Mouse (Mus musculus) liver, embryonic 16.5 days (tissue): ENCODE measurements around the gene Map3k11. TPM values are rescaled to one million over a fixed set of nuclear protein-coding genes. Genes with fewer than 3 reads are reported as not detected.

Experiments
- ATAC-seq: fragments of 200-750 bp; cut with Nextera tagmentation; 2 replicates; pipeline ENCODE4 v1.8.0; 2017; ENCODE audit warnings: low read depth, mild to moderate bottlenecking, moderate number of reproducible peaks, moderate library complexity
- H3K27ac ChIP-seq: fragments of 300-500 bp; sonication (generic); 2 replicates; pipeline ENCODE4 v1.5.1; 2014; ENCODE audit warnings: mild to moderate bottlenecking, low read length
- H3K27me3 ChIP-seq: fragments of 300-500 bp; sonication (generic); 2 replicates; pipeline ENCODE4 v1.6.1; 2014; ENCODE audit warnings: low read depth, low read length, mixed read lengths; ENCODE audit not compliant: control insufficient read depth, insufficient read depth
- H3K36me3 ChIP-seq: fragments of 300-500 bp; sonication (generic); 2 replicates; pipeline ENCODE4 v1.6.1; 2014; ENCODE audit warnings: mild to moderate bottlenecking; ENCODE audit not compliant: control insufficient read depth, insufficient read depth
- H3K4me1 ChIP-seq: fragments of 300-500 bp; sonication (generic); 2 replicates; pipeline ENCODE4 v1.6.1; 2014; ENCODE audit warnings: low read depth, low read length, mixed read lengths; ENCODE audit not compliant: control insufficient read depth
- H3K4me2 ChIP-seq: fragments of 300-500 bp; sonication (generic); 2 replicates; pipeline ENCODE4 v1.6.1; 2014; ENCODE audit warnings: low read depth, low read length, mixed read lengths
- H3K4me3 ChIP-seq: fragments of 300-500 bp; sonication (generic); 2 replicates; pipeline ENCODE4 v1.5.1; 2014; ENCODE audit warnings: low read depth, mild to moderate bottlenecking, low read length
- H3K9ac ChIP-seq: fragments of 300-500 bp; sonication (generic); 2 replicates; pipeline ENCODE4 v1.6.1; 2014; ENCODE audit warnings: low read depth, low read length
- H3K9me3 ChIP-seq: fragments of 300-500 bp; sonication (generic); replicated peaks from 2 replicates; pipeline ENCODE4 v1.6.1; 2016; ENCODE audit warnings: low read length; ENCODE audit not compliant: control insufficient read depth
- WGBS: fragments of 180-500 bp; shearing (Covaris S2); extraction: QIAGEN DNeasy Blood & Tissue Kit; methylation state at CpG from one replicate; pipeline ENCODE4 v1.1.7; 2014; ENCODE audit not compliant: insufficient replicate concordance; 5-methylcytosine and 5-hydroxymethylcytosine counted together
- polyA plus RNA-seq: library from polyadenylated mRNA; unstranded; fragments of >200 nt; fragmentation: Nextera tagmentation; extraction: Ambion mirVana; gene quantifications from 2 replicates; pipeline ENCODE4 v1.2.1, GENCODE M21; 2015

Gene Map3k11
- polyA plus RNA-seq, 1 experiment from 2014 or later, result 15.2 TPM

GRCm38 (mm10) chr19:5649298-5649741 is 39.2 kb upstream of the Map3k11 start:
- WGBS, result 32% methylated on average over 6 of the region's 6 CpGs
- peaks cover 27% of the 10 kb centered on the region for H3K4me1 ChIP-seq
- peaks cover 51% of the 10 kb centered on the region for H3K36me3 ChIP-seq
- H3K9me3 ChIP-seq, result no peaks in the 10 kb centered on the region
- peak overlapping the region; percentile 69 for H3K4me2 ChIP-seq
- H3K4me3 ChIP-seq, result no peak overlapping the region; the same call in 1 of the 2 replicates
- H3K9ac ChIP-seq, result 0 out of 2 replicates have a peak overlapping the region, but pooled peaks have one; percentile 26
- H3K27ac ChIP-seq, result peak overlapping the region; percentile 36
- ATAC-seq, result peak; percentile 6; the same call in 1 of the 2 replicates
- no peaks in the 10 kb centered on the region for H3K27me3 ChIP-seq

GRCm38 (mm10) chr19:5651502-5652274 is 36.9 kb upstream of the Map3k11 start:
- ATAC-seq, result peak; percentile 22
- Histone ChIP-seq H3K9ac (no peak overlapping the region), H3K9me3 (no peaks in the 10 kb centered on the region), H3K27me3 (no peaks in the 10 kb centered on the region), H3K4me2 (no peak overlapping the region), H3K4me3 (no peak overlapping the region), H3K4me1 (peaks cover 27% of the 10 kb centered on the region), H3K36me3 (peaks cover 57% of the 10 kb centered on the region), H3K27ac (no peak overlapping the region)
- 59% methylated on average over 13 of the region's 13 CpGs for WGBS

GRCm38 (mm10) chr19:5652570-5652969 is 36.0 kb upstream of the Map3k11 start:
- H3K9me3 ChIP-seq, result no peaks in the 10 kb centered on the region
- peaks cover 55% of the 10 kb centered on the region for H3K36me3 ChIP-seq
- no peak overlapping the region for H3K4me3 ChIP-seq
- H3K4me1 ChIP-seq, result peaks cover 27% of the 10 kb centered on the region
- H3K27me3 ChIP-seq, result no peaks in the 10 kb centered on the region
- no peak overlapping the region for H3K4me2 ChIP-seq
- no peak overlapping the region for H3K27ac ChIP-seq
- ATAC-seq, result no peak
- H3K9ac ChIP-seq, result no peak overlapping the region
- 78% methylated on average over 6 of the region's 6 CpGs for WGBS

- peak overlapping the region; percentile 26 for H3K4me3 ChIP-seq
- H3K27me3 ChIP-seq, result no peaks in the 10 kb centered on the region
- peaks cover 63% of the 10 kb centered on the region for H3K36me3 ChIP-seq
- 76% methylated on average over 62 of the region's 62 CpGs for WGBS
- H3K27ac ChIP-seq, result no peak overlapping the region
- H3K9ac ChIP-seq, result no peak overlapping the region
- H3K4me1 ChIP-seq, result peaks cover 16% of the 10 kb centered on the region
- no peaks in the 10 kb centered on the region for H3K9me3 ChIP-seq
- peak overlapping the region; percentile 53 for H3K4me2 ChIP-seq
- peak; percentile 56 for ATAC-seq
Measured at GRCm38 (mm10) chr19:5653969-5654719, 34.4 kb upstream of the Map3k11 start.

- H3K9me3 ChIP-seq, result no peaks in the 10 kb centered on the region
- peaks cover 65% of the 10 kb centered on the region for H3K36me3 ChIP-seq
- 82% methylated on average over 43 of the region's 43 CpGs for WGBS
- H3K4me2 ChIP-seq, result peak overlapping the region; percentile 53
- no peaks in the 10 kb centered on the region for H3K27me3 ChIP-seq
- peaks cover 11% of the 10 kb centered on the region for H3K4me1 ChIP-seq
- no peak overlapping the region for H3K27ac ChIP-seq
- no peak for ATAC-seq
- H3K4me3 ChIP-seq, result peak overlapping the region; percentile 26
- no peak overlapping the region for H3K9ac ChIP-seq
Measured at GRCm38 (mm10) chr19:5654720-5655298, 33.7 kb upstream of the Map3k11 start.

- Histone ChIP-seq H3K9me3 (no peaks in the 10 kb centered on the region), H3K4me3 (peak overlapping the region; percentile 84), H3K4me2 (peak overlapping the region; percentile 96), H3K27ac (peak overlapping the region; percentile 58), H3K36me3 (peaks cover 25% of the 10 kb centered on the region), H3K9ac (peak overlapping the region; percentile 35), H3K4me1 (peaks cover 54% of the 10 kb centered on the region), H3K27me3 (no peaks in the 10 kb centered on the region)
- ATAC-seq, result no peak
- 25% methylated on average over 16 of the region's 16 CpGs for WGBS
Measured at GRCm38 (mm10) chr19:5660942-5661751, 27.4 kb upstream of the Map3k11 start.

GRCm38 (mm10) chr19:5662310-5662709 is 26.2 kb upstream of the Map3k11 start:
- peaks cover 62% of the 10 kb centered on the region for H3K4me1 ChIP-seq
- H3K4me3 ChIP-seq, result peak overlapping the region; percentile 84
- no peaks in the 10 kb centered on the region for H3K27me3 ChIP-seq
- WGBS, result 42% methylated on average over 8 of the region's 8 CpGs
- peak overlapping the region; percentile 96 for H3K4me2 ChIP-seq
- peaks cover 27% of the 10 kb centered on the region for H3K36me3 ChIP-seq
- peak overlapping the region; percentile 89 for H3K9ac ChIP-seq
- H3K27ac ChIP-seq, result peak overlapping the region; percentile 98
- no peak for ATAC-seq
- H3K9me3 ChIP-seq, result no peaks in the 10 kb centered on the region
